Mouse (Mus musculus) brain, embryonic 18.5 days (tissue): Measurements from ENCODE around the gene Rin2.

Source experiments
- DNase-seq: peaks from one replicate; pipeline ENCODE4 v3.0.0-alpha.2; 2012; ENCODE audit warnings: low read depth, low spot score

Rin2 gene

DNA sequence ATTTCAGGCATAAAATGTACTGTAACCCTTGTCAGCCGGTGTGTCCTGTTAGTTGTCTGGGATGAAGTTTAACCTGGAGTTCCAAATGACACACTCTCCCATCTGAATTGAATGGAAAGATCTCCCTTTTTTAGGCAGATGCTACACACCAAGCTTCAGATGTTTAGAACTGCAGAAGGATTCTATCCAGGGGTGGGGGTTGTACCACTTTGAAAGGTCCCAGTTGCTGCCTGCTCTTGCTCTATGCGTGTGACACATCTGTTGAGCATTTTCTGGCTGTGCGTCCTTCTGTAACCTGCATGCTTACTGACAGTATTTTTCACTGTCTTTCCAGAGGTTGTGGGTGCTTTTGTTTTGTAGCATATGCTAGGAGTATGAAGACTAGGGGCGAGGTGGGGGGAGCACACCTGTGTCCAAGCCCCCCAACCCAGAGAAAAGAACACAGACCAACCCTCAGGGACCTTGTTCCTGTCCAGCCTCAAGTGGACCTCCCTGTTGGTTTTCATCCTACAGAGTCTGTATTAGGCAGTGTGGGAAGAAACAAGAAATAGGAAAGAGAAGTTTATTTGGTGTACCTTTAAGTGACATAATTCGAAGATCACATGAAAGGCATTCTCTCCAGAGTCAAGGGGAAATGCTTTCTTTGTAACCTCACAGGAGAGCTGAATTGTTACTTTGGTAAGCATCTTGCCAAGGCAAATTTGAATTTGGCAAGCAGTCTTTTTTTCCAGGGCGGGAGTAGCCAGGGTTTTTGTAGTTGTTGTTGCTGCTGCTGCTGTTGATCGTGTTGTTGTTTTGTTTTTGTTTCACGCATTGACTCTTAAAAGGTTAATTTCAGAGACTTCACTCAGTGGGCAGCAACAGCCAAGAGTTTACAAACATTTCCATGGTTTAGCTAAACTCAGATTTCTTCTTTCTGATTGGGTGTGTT lies 186.4 kb downstream of the Rin2 start:
- DNase-seq = no peak

DNA sequence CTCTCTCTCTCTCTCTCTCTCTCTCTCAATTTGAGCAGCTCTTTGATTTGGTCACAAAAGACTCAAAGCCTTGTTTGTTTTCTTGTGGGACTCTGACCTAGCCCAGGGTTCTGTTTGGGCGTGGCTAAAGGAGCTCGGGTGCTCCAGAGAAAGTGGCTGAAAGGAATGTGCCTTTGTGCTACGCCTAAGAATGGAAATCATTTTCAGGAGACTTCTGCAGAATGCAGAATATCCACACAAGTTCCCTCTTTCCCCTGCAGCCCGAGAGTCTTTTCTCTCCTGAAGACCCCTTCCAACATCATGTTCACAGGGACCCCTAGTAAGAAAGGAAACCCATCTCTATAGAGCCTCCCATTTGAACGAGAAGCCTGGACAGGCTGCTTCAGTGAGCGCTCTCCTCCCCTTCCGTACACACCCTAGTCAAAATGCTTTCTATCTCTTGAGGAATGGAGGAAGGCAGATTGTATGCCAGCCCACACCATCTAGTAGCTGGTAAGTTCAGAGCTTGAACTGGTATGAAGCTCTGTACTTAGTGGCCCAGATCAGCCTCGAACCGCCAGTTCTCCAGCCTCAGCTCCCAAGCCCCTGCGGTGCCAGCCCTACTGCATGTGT lies 187.3 kb downstream of the Rin2 start:
- DNase-seq = no peak

DNA sequence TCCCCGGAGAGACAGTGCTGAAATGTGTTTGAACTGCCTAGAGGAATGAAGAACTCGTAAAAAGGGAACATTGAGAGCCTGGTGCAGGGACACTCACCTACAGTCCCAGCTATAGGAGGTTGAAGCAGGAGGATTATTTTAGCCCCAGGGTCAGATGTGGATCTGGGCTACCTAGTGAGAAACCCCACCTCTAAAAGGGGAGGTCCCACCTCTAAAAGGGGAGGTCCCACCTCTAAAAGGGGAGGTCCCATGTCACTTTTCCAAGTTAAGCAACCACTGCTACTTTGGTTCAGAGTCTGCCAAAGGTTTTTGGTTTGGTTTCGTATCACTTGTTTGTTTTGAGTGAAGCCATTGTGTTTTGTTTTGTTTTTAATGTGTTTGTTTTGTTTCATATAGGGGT lies 190.3 kb downstream of the Rin2 start:
- no peak for DNase-seq

GRCm38 (mm10) chr2:145866238-145866637 lies 191.2 kb downstream of the Rin2 start:
- DNase-seq = no peak

DNA sequence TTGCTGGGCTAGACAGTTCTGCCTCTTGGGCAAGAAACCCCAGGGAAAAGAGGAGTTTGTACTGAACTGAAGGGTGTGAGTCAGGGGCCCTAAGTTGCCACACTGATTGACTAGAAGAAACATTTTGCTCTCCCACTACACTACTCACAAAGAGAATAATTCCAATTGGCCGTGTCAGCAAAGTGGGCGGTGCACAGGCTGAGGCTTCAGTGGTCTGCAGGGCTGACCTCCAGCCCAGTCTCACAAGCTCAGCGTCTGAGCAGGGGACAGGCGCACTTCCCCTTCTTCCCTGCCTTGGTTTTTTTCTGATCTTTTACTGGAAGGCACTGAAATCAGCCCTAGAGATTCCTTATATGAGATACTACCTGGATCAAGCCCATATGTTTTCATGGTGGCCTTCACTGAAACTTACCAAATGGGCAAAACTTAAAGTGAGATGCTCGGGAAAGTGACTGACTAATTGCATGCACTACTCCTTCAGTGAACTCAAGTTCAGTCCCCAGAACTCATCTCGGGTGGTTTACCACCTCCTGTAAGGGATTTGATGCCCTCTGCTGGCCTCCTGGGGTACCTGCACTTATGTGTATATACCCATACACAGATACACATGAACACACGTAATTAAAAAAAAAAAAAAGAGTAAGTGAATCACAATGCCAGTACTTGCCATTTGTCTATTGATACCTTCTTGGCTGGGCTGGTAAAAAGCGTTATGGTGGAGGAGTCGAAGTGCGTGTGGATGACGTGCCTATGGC lies 191.9 kb downstream of the Rin2 start:
- DNase-seq = no peak

DNA sequence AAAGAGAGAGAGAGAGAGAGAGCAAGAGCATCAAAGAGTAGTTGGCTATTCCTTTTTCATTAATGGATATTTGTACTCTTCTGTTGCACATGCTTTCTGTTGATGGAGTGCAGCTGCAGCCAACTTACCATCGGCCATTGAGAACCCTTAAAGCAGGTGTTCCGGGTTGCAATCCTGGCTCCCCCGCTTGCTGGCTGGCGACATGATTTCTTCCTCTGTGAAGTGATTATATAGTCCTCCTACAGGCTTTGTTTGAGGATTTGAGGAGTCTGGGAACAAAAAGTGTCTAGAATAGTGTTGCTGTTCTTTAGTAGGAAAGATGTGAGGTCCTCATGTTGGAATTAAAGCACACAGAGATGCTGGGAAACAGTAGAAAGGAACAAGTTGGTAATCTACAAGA lies 196.3 kb downstream of the Rin2 start:
- DNase-seq = no peak

GRCm38 (mm10) chr2:145872099-145872498 lies 197.1 kb downstream of the Rin2 start:
- DNase-seq = no peak

DNA sequence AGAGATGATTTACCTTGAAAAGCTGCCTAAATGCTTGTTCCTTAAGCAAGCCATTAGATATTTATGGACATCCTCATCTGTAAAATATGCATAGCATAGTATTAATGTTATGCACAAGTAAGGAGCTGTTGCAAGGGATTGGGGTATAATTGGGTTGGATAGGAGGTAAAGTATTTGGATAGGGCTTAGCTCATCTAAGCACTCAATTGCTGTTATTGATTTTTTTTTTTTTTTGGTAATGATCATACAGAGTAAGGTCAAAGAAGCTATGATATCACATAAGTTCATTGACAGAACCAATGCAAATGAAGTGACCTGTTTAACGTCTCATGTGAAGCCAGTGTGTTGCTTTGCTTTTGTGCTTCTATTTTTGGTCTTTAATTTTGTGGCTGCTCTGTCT lies 198.9 kb downstream of the Rin2 start:
- DNase-seq = no peak

DNA sequence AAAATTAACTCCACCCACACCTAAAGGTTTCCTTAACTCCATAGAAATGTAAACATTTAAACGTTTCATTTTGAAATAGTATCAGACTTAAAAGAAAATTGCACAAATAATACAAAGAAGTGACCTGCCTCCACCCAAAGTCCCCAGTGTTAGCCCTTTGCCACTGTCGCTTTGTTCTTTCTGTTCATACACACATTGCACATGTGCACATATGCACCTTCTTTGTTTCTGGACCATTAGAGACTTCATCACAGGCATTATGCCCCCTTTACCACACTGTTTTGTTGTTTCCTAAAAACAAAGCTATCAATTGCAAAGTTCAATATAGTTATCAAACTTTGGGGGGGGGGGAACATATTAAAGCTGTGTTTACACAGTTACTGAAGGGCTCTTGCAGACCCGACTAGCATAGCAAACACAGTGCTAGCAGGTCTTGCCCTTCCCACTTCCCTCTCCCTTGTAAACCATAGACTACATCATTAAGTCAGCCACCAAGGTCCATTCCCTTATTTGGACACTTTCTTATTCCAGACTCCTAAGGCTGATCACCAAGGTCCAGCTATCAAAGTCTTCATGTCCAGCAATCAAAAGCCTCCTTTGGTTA lies 200.0 kb downstream of the Rin2 start:
- DNase-seq = no peak

DNA sequence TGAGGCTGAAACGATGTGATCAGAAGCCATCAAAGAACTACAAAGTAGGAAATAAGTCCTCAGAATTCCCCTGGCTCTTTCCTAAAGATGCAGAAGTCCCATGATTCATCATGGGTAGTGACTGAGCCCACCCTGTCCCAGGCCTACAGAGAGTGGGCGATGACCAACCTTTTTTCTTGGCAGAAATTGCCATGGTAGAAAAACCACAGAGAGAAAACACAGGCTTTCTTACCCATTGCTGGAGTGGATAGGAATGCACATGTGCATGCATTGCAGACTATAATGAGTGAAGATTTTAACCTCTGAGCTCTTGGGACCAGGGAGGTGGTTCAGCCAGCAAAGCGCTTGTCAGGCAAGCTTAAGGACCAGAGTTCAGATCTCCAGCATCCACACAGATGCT lies 202.2 kb downstream of the Rin2 start:
- DNase-seq = no peak

DNA sequence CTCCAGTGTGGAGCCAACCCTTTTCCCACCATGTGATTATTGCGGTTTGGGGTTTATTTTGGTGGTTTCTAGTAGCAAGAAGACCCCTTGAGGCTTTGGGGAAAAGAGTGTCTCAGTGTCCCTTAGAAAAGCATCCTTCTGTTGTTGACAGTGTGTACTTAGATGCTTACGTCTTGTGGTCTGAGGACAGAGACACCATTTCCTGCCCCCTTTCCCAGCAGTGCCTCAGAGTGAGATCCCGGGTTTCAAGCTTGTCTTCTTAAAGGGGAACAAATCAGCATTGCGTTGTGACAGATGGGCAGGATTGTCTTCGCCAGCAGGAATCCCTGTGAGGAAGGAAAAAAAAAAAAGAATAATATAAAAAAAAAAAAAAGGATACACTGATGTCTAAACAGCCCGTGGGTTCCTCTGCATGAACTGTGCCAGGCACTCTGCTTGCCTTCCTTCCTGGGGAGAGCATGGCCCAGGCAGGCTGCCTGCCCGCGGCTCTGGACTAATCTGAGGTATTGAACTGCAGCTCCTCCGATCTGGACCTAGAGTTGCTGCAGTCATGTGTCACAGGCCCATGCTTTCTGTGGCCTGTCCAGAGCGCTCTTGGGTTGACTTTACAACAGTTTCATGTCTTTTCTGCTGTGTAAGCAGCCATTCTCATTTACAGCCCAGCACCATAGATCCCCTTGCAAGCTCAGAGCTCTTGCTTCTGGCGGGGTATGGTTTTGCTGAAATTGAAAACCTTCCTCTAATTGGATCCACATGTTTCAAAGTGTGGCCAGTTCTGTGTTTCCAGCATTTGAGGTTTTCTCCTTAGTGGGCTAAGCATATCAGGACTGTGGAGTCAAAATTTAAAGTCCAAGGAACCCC lies 206.1 kb downstream of the Rin2 start:
- DNase-seq = no peak

GRCm38 (mm10) chr2:145881932-145882331 lies 206.9 kb downstream of the Rin2 start:
- no peak for DNase-seq

DNA sequence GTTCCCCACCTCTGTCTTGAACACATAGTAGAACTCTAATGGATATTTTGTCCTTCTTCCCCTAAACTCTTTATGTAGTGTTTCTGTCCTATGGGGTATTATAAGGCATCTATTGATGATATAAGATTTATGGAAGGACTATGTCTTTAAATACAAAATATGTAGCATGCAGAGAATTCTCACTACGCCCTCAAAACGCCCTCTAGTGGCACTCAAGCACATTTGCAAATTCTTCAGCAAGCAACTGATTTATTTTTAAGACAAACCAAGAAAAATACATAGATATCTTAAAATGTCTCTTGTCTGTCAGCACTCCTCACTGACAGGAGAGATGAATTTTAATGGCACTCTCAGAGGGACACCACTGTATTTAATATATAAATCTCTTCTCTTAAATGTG lies 207.4 kb downstream of the Rin2 start:
- DNase-seq = no peak

DNA sequence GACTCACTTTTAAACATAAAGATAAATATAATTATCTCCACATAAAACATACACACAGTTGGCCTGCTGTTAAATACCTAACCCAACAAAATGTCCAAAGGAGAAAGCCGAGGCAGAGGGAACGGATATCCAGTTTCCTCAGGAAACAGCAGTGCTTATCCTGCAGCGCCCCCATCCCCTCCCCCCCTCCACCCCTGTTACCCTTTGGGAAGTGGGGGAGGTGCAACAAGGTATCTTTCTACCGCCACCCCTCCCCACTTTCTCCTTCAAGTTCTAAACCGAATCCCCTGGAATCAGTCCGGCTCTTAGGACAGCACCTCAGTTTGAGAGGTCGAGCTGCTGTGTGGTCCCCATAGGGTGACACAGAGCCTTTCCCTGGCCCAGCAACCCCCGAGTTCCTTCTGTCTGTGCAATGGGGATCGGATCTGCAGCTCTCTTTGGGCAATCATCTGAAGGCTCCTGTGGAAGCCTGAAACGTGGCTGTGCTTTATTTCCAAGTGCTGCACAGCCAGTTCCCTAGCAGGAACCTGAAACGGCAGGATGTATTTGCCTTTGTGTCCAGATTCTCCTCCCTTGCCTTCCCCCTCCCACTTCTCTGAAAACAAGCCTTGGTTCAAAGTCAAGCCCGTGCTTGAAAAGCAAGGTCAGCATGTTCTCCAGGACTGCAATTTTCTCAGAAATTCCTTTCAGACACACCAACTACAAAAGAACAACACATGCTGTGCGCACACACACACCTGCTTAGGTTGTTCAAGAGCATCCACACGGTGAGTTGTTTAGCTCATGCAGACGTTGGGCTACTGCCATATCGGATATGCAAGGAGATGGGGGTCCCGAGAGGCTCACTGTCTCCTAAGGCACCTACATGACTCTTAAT lies 209.3 kb downstream of the Rin2 start:
- no peak for DNase-seq

GRCm38 (mm10) chr2:145884913-145885785 lies 210.1 kb downstream of the Rin2 start:
- no peak for DNase-seq

DNA sequence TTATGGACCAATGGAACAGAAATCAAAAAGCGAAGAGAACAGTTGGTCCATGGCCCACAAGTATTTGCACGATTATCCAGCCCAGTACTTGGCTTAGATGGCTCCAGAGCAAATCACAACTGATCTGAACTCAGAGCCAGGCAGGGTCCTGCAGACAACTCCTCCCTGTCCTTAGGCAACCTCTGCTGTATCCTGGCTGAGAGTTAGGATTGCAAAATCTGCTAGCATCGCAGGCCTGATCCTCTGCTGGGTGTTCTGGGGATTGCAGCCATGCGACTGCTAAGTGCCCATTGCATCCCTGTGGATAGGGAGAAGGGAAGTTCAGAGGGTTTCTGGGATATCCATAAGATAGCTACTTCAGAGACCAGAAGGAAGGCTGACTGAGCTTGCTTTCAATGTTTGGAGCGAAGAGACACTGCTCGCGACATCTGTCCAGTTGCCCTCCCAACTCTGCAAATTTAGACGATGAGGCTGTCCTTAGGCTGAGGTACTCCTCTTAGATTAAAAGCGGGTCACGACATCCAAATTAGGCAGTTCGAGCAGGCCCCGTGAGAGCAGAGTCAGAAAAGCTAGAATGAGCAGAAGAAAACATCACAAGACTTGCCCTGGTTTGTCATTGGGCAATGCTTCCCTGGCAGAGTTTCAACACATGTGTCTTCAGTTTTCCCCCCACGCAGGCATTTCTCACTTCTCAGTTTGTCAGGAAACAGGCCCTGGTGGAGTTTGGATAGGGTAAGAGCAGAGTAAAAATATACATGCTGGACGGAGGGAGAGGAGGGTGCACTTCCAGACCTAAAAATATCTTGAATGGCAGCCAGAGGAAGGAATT lies 213.1 kb downstream of the Rin2 start:
- DNase-seq = no peak

DNA sequence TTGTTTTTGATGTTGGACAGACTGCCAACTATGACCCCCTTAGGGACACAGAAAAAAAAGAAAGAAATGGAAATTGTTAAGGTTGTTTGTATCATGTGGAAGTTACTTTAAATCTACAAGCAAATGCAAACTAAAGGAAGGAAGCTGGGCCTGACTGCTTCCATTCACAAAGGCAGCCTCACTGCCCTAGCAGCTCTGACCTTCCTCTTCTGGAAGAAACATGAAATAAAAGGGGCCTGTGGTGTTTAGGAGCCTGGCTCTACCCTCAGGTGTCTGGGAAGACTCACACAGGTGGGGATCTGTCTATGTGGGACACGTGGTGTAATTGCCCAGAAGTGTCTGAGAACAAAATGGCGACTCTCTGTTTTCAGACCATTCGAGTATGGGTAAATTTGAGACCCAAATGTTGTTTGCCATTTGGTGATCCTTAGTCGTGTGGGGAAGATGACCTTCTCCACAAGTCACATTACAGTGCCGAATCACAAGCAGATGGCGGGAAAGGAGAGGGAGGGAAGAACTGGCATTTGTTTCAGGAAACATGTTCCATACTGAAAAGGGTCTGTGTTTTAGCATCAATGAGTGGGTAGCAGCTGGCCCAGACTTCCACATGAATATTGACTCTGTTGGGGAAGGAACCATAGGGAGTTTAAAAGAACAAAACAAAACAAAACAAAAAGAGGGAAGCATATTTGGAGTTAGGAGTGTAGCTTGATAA lies 213.9 kb downstream of the Rin2 start:
- DNase-seq = no peak

- no peak for DNase-seq
These were observed 215.6 kb downstream of the Rin2 start for GRCm38 (mm10) chr2:145890571-145890970.
